23 mouse cellular contexts compared by ENCODE assay signal in genomic region chr1:119487917-119488590, GRCm38 (mm10). TPM values are rescaled to one million over a fixed set of nuclear protein-coding genes. Genes with fewer than 3 reads are reported as not detected.
A peak's percentile ranks its signal among the peaks of the same experiment; 100 is the strongest.
DNase-seq lines count a peak whose midpoint lies in the region; ATAC-seq and TF ChIP-seq lines count a peak whose summit lies in the region.
"Had no signal": no experiment of that assay in that cellular context is flagged by ENCODE, and none has a peak within 500 bp of the region (broad histone marks: within the 10 kb centered on the region; RNA-seq: fewer than 3 reads in every experiment).

No protein-coding gene starts in this region.

- 46% methylated on average over 10 of the region's 10 CpGs for WGBS in heart, embryonic 10.5 days

- peak overlapping the region; percentile 42; the same call in 1 of the 2 replicates for H3K27ac ChIP-seq in heart, embryonic 10.5 days
- H3K27ac ChIP-seq: embryonic facial prominence, embryonic 15.5 days; forebrain, embryonic 13.5 days; heart, embryonic 15.5 days; hindbrain, postnatal 0 days; kidney, embryonic 15.5 days; layer of hippocampus, adult 2 months; left cerebral cortex, adult 2 months; macrophage; neural tube, embryonic 12.5 days had no signal

- no peaks in the 10 kb centered on the region for H3K27me3 ChIP-seq in heart, embryonic 10.5 days (ENCODE audit: insufficient read depth, poor library complexity, severe bottlenecking)
- no peaks in the 10 kb centered on the region for H3K27me3 ChIP-seq in megakaryocyte, embryonic 14.5 days (replicated peaks)
- no peaks in the 10 kb centered on the region for H3K27me3 ChIP-seq in myocyte (ENCODE audit: control insufficient read depth, insufficient read depth, insufficient read length)
- H3K27me3 ChIP-seq: embryonic facial prominence, embryonic 15.5 days; forebrain, embryonic 13.5 days; heart, embryonic 15.5 days; kidney, embryonic 15.5 days; neural tube, embryonic 12.5 days; Patski had no signal

- H3K4me1 ChIP-seq in heart, embryonic 10.5 days, result peaks cover 61% of the 10 kb centered on the region
- peaks cover 74% of the 10 kb centered on the region for H3K4me1 ChIP-seq in megakaryocyte, embryonic 14.5 days

- ATAC-seq in megakaryocyte, adult 5-6 weeks (ENCODE audit: poor library complexity, severe bottlenecking), result no peak
- ATAC-seq: forebrain, embryonic 13.5 days; hindbrain, postnatal 0 days; midbrain, embryonic 16.5 days; Patski had no signal

- peak overlapping the region; percentile 15; the same call in 1 of the 2 replicates for H3K4me3 ChIP-seq in heart, embryonic 10.5 days
- H3K4me3 ChIP-seq in megakaryocyte, embryonic 14.5 days (replicated peaks), result peak overlapping the region; percentile 38
- no peak overlapping the region for H3K4me3 ChIP-seq in myocyte
- H3K4me3 ChIP-seq: embryonic facial prominence, embryonic 15.5 days; forebrain, embryonic 13.5 days; heart, embryonic 15.5 days; kidney, embryonic 15.5 days; layer of hippocampus, adult 2 months; left cerebral cortex, adult 2 months; neural tube, embryonic 12.5 days had no signal

- no peaks in the 10 kb centered on the region for H3K9me3 ChIP-seq in heart, embryonic 10.5 days
- H3K9me3 ChIP-seq in megakaryocyte, embryonic 14.5 days, result no peaks in the 10 kb centered on the region
- H3K9me3 ChIP-seq: embryonic facial prominence, embryonic 15.5 days; forebrain, embryonic 13.5 days; heart, embryonic 15.5 days; kidney, embryonic 15.5 days; neural tube, embryonic 12.5 days had no signal

- H3K4me2 ChIP-seq in myocyte (ENCODE audit: low read depth), result peak overlapping the region; percentile 12
- H3K4me2 ChIP-seq: embryonic facial prominence, embryonic 15.5 days; forebrain, embryonic 13.5 days; heart, embryonic 15.5 days; kidney, embryonic 15.5 days; neural tube, embryonic 12.5 days had no signal

- no peak overlapping the region for H3ac ChIP-seq in myocyte (ENCODE audit: control insufficient read depth, insufficient read length)

- peaks cover 74% of the 10 kb centered on the region for H3K79me2 ChIP-seq in myocyte (ENCODE audit: control insufficient read depth, insufficient read depth)

- DNase-seq in heart, embryonic 10.5 days (ENCODE audit: low spot score), result no peak
- DNase-seq in heart, postnatal 25 days (ENCODE audit: low spot score), result no peak
- DNase-seq in frontal cortex, postnatal 14 days (ENCODE audit: low spot score in 2 of 2), result no peak
- no peak for DNase-seq in adrenal gland, postnatal 25 days
- DNase-seq in lung, postnatal 4 days, result no peak
- DNase-seq: B cell, adult 2 months; cerebellum, postnatal 25 days; gastrocnemius, postnatal 10 days; lung, adult 2 months had no signal

- H3K36me3 ChIP-seq in heart, embryonic 10.5 days, result peaks cover 8% of the 10 kb centered on the region; the same call in 1 of the 2 replicates
- H3K36me3 ChIP-seq in megakaryocyte, embryonic 14.5 days (replicated peaks; ENCODE audit: low read length), result peaks cover 62% of the 10 kb centered on the region
- H3K36me3 ChIP-seq in myocyte (ENCODE audit: control insufficient read depth, insufficient read depth), result peaks cover 7% of the 10 kb centered on the region
- H3K36me3 ChIP-seq: embryonic facial prominence, embryonic 15.5 days; heart, embryonic 15.5 days; neural tube, embryonic 12.5 days had no signal

- TF ChIP-seq POLR2A in myocyte (IDR thresholded peaks at IDR 0.05; ENCODE audit: insufficient read length, low read depth), result no peak

- intact Hi-C loops in heart, postnatal 25 days (cut with DNase I), result no loop called here

TF ChIP-seq in myocyte, 11 proteins besides CTCF, POLR2A, EP300 and RAD21:
- TF ChIP-seq TCF3 (IDR thresholded peaks at IDR 0.05; ENCODE audit: insufficient read length, low read depth), result no peak
- TF ChIP-seq MAX (IDR thresholded peaks at IDR 0.05; ENCODE audit: low read depth), result no peak
- no peak for TF ChIP-seq CEBPB (IDR thresholded peaks at IDR 0.05; ENCODE audit: insufficient read depth, poor library complexity, severe bottlenecking)
- no peak for TF ChIP-seq REST (IDR thresholded peaks at IDR 0.05; ENCODE audit: insufficient read depth, insufficient read length)
- no peak for TF ChIP-seq MYOD1 (IDR thresholded peaks at IDR 0.05; ENCODE audit: control insufficient read depth in 1 of 3, insufficient read length in 2 of 3, low read depth in 2 of 3)
- TF ChIP-seq TCF12 (IDR thresholded peaks at IDR 0.05; ENCODE audit: insufficient read depth, poor library complexity, severe bottlenecking), result no peak
- TF ChIP-seq E2F4 (IDR thresholded peaks at IDR 0.05; ENCODE audit: insufficient read depth), result no peak
- TF ChIP-seq MYOG (IDR thresholded peaks at IDR 0.05; ENCODE audit: control insufficient read depth in 1 of 3, insufficient read depth in 1 of 3, insufficient read length in 2 of 3, low read depth in 2 of 3), result no peak
- no peak for TF ChIP-seq USF1 (IDR thresholded peaks at IDR 0.05; ENCODE audit: low read depth)
- TF ChIP-seq POLR2AphosphoS2 (IDR thresholded peaks at IDR 0.05; ENCODE audit: insufficient read length, low read depth), result no peak
- TF ChIP-seq SRF (IDR thresholded peaks at IDR 0.05; ENCODE audit: control insufficient read depth, insufficient read length, low read depth), result no peak
TF ChIP-seq in myocyte: peak in this region for 0.

RNA-seq across cellular contexts. Expression of gene Ralb, which starts 16.5 kb away (rescaled TPM):
- 176 and 192 TPM in 2 replicates for polyA plus RNA-seq in heart, embryonic 10.5 days (2016; fragmentation: Nextera tagmentation; extraction: Ambion mirVana)
- 10 to 100 TPM; 31.3 to 33.6 TPM for total RNA-seq in heart, postnatal 25 days (2021)
- 14.6 and 45.9 TPM in 2 replicates for polyA plus RNA-seq in megakaryocyte, embryonic 14.5 days (2012; ENCODE audit: insufficient read depth, low replicate concordance)
- total RNA-seq in megakaryocyte, adult 5-6 weeks (2015), result 33.8 and 33.9 TPM in 2 replicates
- total RNA-seq in megakaryocyte, adult 5-6 weeks (2017), result 67.8 and 72.4 TPM in 2 replicates
- 26.0 TPM for polyA plus RNA-seq in myocyte (2012; fragmentation: generic; extraction: Trizol)
- 66.4 and 76.2 TPM in 2 replicates for total RNA-seq in adrenal gland, postnatal 25 days (2021)

RNA-seq across cellular contexts. Expression of gene Tmem185b, which starts 37.9 kb away (rescaled TPM):
- 22.3 and 24.8 TPM in 2 replicates for polyA plus RNA-seq in heart, embryonic 10.5 days (2016; fragmentation: Nextera tagmentation; extraction: Ambion mirVana)
- 10 to 100 TPM; 15.2 to 16.4 TPM for total RNA-seq in heart, postnatal 25 days (2021)
- polyA plus RNA-seq in megakaryocyte, embryonic 14.5 days (2012; ENCODE audit: insufficient read depth, low replicate concordance), result 16.4 and 19.8 TPM in 2 replicates
- 24.9 and 25.0 TPM in 2 replicates for total RNA-seq in megakaryocyte, adult 5-6 weeks (2015)
- 14.6 and 19.3 TPM in 2 replicates for total RNA-seq in megakaryocyte, adult 5-6 weeks (2017)
- 15.8 TPM for polyA plus RNA-seq in myocyte (2012; fragmentation: generic; extraction: Trizol)
- total RNA-seq in adrenal gland, postnatal 25 days (2021), result 21.6 and 30.7 TPM in 2 replicates
